Mouse (Mus musculus): ENCODE measurements at regions not wholly inside any gene's neighbourhood (a gene's known extent, or its start where the extent isn't known, plus 50 kb on each side); places are given as distances from the start of the nearest gene placed in this dataset.

- Histone ChIP-seq H3K27me3 (no peaks in the 10 kb centered on the region), H3K4me1 (no peaks in the 10 kb centered on the region), H3K9me3 (no peaks in the 10 kb centered on the region), H3K4me3 (no peak overlapping the region), H3K4me2 (no peak overlapping the region), H3K9ac (no peak overlapping the region), H3K27ac (no peak overlapping the region), H3K36me3 (no peaks in the 10 kb centered on the region)
- ATAC-seq (ENCODE audit: insufficient number of reproducible peaks, insufficient read depth, low FRiP score, low TSS enrichment, low read depth): no peak
- WGBS: 53% methylated on average over 1 of the region's 1 CpGs
These were observed 56.4 kb upstream of the Ddhd1 start for GRCm38 (mm10) chr14:45714311-45714710.

- no peaks in the 10 kb centered on the region for H3K27me3 ChIP-seq
- no peaks in the 10 kb centered on the region for H3K4me1 ChIP-seq
- no peak overlapping the region for H3K9ac ChIP-seq
- H3K4me3 ChIP-seq: no peak overlapping the region
- no peak overlapping the region for H3K27ac ChIP-seq
- no peak for ATAC-seq (ENCODE audit: insufficient number of reproducible peaks, insufficient read depth, low FRiP score, low TSS enrichment, low read depth)
- no peak overlapping the region for H3K4me2 ChIP-seq
- H3K36me3 ChIP-seq: no peaks in the 10 kb centered on the region
- H3K9me3 ChIP-seq: no peaks in the 10 kb centered on the region
These were observed 56.8 kb upstream of the Ddhd1 start for GRCm38 (mm10) chr14:45714786-45715185.

- no peak overlapping the region for H3K9ac ChIP-seq
- no peaks in the 10 kb centered on the region for H3K9me3 ChIP-seq
- no peaks in the 10 kb centered on the region for H3K27me3 ChIP-seq
- H3K27ac ChIP-seq: no peak overlapping the region
- H3K4me2 ChIP-seq: no peak overlapping the region
- no peaks in the 10 kb centered on the region for H3K36me3 ChIP-seq
- no peak for ATAC-seq (ENCODE audit: insufficient number of reproducible peaks, insufficient read depth, low FRiP score, low TSS enrichment, low read depth)
- H3K4me3 ChIP-seq: no peak overlapping the region
- 23% methylated on average over 1 of the region's 1 CpGs for WGBS
- no peaks in the 10 kb centered on the region for H3K4me1 ChIP-seq
These were observed 58.2 kb upstream of the Ddhd1 start for GRCm38 (mm10) chr14:45716100-45716499.

GRCm38 (mm10) chr14:45722887-45723286, 64.9 kb upstream of the Ddhd1 start:
- ATAC-seq (ENCODE audit: insufficient number of reproducible peaks, insufficient read depth, low FRiP score, low TSS enrichment, low read depth): no peak
- 48% methylated on average over 6 of the region's 6 CpGs for WGBS

GRCm38 (mm10) chr14:45724341-45724740, 66.4 kb upstream of the Ddhd1 start:
- Histone ChIP-seq H3K36me3 (no peaks in the 10 kb centered on the region), H3K4me2 (no peak overlapping the region), H3K9me3 (no peaks in the 10 kb centered on the region), H3K4me1 (no peaks in the 10 kb centered on the region), H3K9ac (no peak overlapping the region), H3K4me3 (no peak overlapping the region), H3K27me3 (no peaks in the 10 kb centered on the region), H3K27ac (no peak overlapping the region)
- ATAC-seq (ENCODE audit: insufficient number of reproducible peaks, insufficient read depth, low FRiP score, low TSS enrichment, low read depth): no peak
- WGBS: 88% methylated on average over 2 of the region's 2 CpGs

More at GRCm38 (mm10) chr14:45722887-45723286, 64.9 kb upstream of the Ddhd1 start:
- H3K4me3 ChIP-seq: no peak overlapping the region
- no peaks in the 10 kb centered on the region for H3K36me3 ChIP-seq
- H3K9ac ChIP-seq: no peak overlapping the region
- H3K27ac ChIP-seq: no peak overlapping the region
- H3K4me1 ChIP-seq: no peaks in the 10 kb centered on the region
- H3K27me3 ChIP-seq: no peaks in the 10 kb centered on the region
- no peaks in the 10 kb centered on the region for H3K9me3 ChIP-seq
- no peak overlapping the region for H3K4me2 ChIP-seq

- Histone ChIP-seq H3K27ac (no peak overlapping the region), H3K4me1 (no peaks in the 10 kb centered on the region), H3K4me3 (no peak overlapping the region), H3K36me3 (no peaks in the 10 kb centered on the region), H3K9me3 (no peaks in the 10 kb centered on the region), H3K4me2 (no peak overlapping the region), H3K27me3 (no peaks in the 10 kb centered on the region), H3K9ac (no peak overlapping the region)
- no peak for ATAC-seq (ENCODE audit: insufficient number of reproducible peaks, insufficient read depth, low FRiP score, low TSS enrichment, low read depth)
- WGBS: 72% methylated on average over 10 of the region's 10 CpGs
These were observed 76.8 kb upstream of the Ddhd1 start for GRCm38 (mm10) chr14:45734530-45735410.

- 88% methylated on average over 2 of the region's 2 CpGs for WGBS
- no peaks in the 10 kb centered on the region for H3K9me3 ChIP-seq
- H3K4me3 ChIP-seq: no peak overlapping the region
- no peaks in the 10 kb centered on the region for H3K36me3 ChIP-seq
- H3K27me3 ChIP-seq: no peaks in the 10 kb centered on the region
- no peak overlapping the region for H3K9ac ChIP-seq
- no peak for ATAC-seq (ENCODE audit: insufficient number of reproducible peaks, insufficient read depth, low FRiP score, low TSS enrichment, low read depth)
- no peak overlapping the region for H3K4me2 ChIP-seq
- H3K4me1 ChIP-seq: no peaks in the 10 kb centered on the region
- no peak overlapping the region for H3K27ac ChIP-seq
These were observed 80.0 kb upstream of the Ddhd1 start for GRCm38 (mm10) chr14:45737966-45738365.

GRCm38 (mm10) chr14:45739638-45740037, 81.7 kb upstream of the Ddhd1 start:
- Histone ChIP-seq H3K27me3 (no peaks in the 10 kb centered on the region), H3K4me1 (no peaks in the 10 kb centered on the region), H3K4me2 (no peak overlapping the region), H3K36me3 (no peaks in the 10 kb centered on the region), H3K9ac (no peak overlapping the region), H3K27ac (no peak overlapping the region), H3K4me3 (no peak overlapping the region), H3K9me3 (no peaks in the 10 kb centered on the region)
- ATAC-seq (ENCODE audit: insufficient number of reproducible peaks, insufficient read depth, low FRiP score, low TSS enrichment, low read depth): no peak

- WGBS: 12% methylated on average over 3 of the region's 3 CpGs
- Histone ChIP-seq H3K4me2 (no peak overlapping the region), H3K9me3 (no peaks in the 10 kb centered on the region), H3K27ac (no peak overlapping the region), H3K4me3 (no peak overlapping the region), H3K27me3 (no peaks in the 10 kb centered on the region), H3K4me1 (no peaks in the 10 kb centered on the region), H3K9ac (no peak overlapping the region), H3K36me3 (no peaks in the 10 kb centered on the region)
- ATAC-seq (ENCODE audit: insufficient number of reproducible peaks, insufficient read depth, low FRiP score, low TSS enrichment, low read depth): no peak
These were observed 82.7 kb upstream of the Ddhd1 start for GRCm38 (mm10) chr14:45740662-45741061.

- no peak overlapping the region for H3K9ac ChIP-seq
- no peak overlapping the region for H3K27ac ChIP-seq
- H3K4me3 ChIP-seq: no peak overlapping the region
- 68% methylated on average over 5 of the region's 5 CpGs for WGBS
- H3K4me2 ChIP-seq: no peak overlapping the region
- no peaks in the 10 kb centered on the region for H3K4me1 ChIP-seq
- H3K36me3 ChIP-seq: no peaks in the 10 kb centered on the region
- H3K27me3 ChIP-seq: no peaks in the 10 kb centered on the region
- H3K9me3 ChIP-seq: no peaks in the 10 kb centered on the region
- ATAC-seq (ENCODE audit: insufficient number of reproducible peaks, insufficient read depth, low FRiP score, low TSS enrichment, low read depth): no peak
These were observed 88.2 kb upstream of the Ddhd1 start for GRCm38 (mm10) chr14:45746176-45746575.

- ATAC-seq (ENCODE audit: insufficient number of reproducible peaks, insufficient read depth, low FRiP score, low TSS enrichment, low read depth): no peak
- no peaks in the 10 kb centered on the region for H3K27me3 ChIP-seq
- H3K4me2 ChIP-seq: no peak overlapping the region
- H3K4me1 ChIP-seq: no peaks in the 10 kb centered on the region
- H3K9ac ChIP-seq: no peak overlapping the region
- H3K4me3 ChIP-seq: no peak overlapping the region
- whole genome bisulfite sequencing: 0% methylated on average over 1 of the region's 1 CpGs
- H3K36me3 ChIP-seq: no peaks in the 10 kb centered on the region
- H3K9me3 ChIP-seq: no peaks in the 10 kb centered on the region
- H3K27ac ChIP-seq: no peak overlapping the region
These were observed 99.4 kb upstream of the Ddhd1 start for GRCm38 (mm10) chr14:45757376-45757775.

- H3K4me1 ChIP-seq: no peaks in the 10 kb centered on the region
- no peaks in the 10 kb centered on the region for H3K27me3 ChIP-seq
- no peak overlapping the region for H3K9ac ChIP-seq
- H3K9me3 ChIP-seq: no peaks in the 10 kb centered on the region
- no peak overlapping the region for H3K4me3 ChIP-seq
- no peak overlapping the region for H3K4me2 ChIP-seq
- ATAC-seq (ENCODE audit: insufficient number of reproducible peaks, insufficient read depth, low FRiP score, low TSS enrichment, low read depth): no peak
- whole genome bisulfite sequencing: 93% methylated on average over 16 of the region's 16 CpGs
- no peak overlapping the region for H3K27ac ChIP-seq
- no peaks in the 10 kb centered on the region for H3K36me3 ChIP-seq
These were observed 103.1 kb upstream of the Ddhd1 start for GRCm38 (mm10) chr14:45760890-45761680.
